Mouse (Mus musculus) gastrocnemius, postnatal 25 days (tissue): ENCODE results near the gene Bach2. TPM values are rescaled to one million over a fixed set of nuclear protein-coding genes. Genes with fewer than 3 reads are reported as not detected.
A peak's percentile ranks its signal among the peaks of the same experiment; 100 is the strongest.

Experiments
- DNase-seq: peaks from one replicate; pipeline ENCODE4 v3.0.0; 2022
- total RNA-seq, 2 experiments: library from RNA; stranded (reverse); gene quantifications; 1 replicate in 1 of 2; 2 replicates in 1 of 2; pipeline ENCODE4 v1.2.3; 2021

Bach2 gene
- total RNA-seq, 2 experiments from 2014 or later, result 2.9 to 3.0 TPM

DNA sequence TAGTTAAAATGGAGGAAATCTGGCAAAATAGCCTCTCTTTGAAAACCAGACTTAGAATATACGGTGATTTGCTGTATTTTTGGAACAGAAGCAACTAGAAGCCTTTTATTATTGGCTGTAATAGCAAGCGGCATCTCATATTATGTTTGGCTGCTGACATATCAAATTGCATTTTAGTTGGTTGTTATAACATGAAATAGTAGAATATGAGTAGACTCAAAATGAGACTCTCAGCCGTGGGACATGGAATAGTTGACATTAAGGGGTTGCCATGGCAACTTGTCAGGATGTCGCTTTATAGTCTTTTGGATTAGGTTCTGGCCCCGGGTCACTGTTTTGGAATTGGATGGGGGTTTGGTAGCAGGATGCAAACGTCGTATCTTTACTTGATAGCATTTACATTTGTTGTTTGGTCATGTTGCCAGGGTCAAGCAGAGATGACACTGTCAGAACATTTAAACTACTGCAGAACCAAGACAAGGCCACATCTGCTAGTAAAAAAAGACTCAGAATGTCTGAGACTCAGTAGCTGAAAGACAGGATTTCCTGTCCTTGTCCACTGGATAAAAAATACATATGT is 55.2 kb downstream of the Bach2 start:
- no peak for DNase-seq

DNA sequence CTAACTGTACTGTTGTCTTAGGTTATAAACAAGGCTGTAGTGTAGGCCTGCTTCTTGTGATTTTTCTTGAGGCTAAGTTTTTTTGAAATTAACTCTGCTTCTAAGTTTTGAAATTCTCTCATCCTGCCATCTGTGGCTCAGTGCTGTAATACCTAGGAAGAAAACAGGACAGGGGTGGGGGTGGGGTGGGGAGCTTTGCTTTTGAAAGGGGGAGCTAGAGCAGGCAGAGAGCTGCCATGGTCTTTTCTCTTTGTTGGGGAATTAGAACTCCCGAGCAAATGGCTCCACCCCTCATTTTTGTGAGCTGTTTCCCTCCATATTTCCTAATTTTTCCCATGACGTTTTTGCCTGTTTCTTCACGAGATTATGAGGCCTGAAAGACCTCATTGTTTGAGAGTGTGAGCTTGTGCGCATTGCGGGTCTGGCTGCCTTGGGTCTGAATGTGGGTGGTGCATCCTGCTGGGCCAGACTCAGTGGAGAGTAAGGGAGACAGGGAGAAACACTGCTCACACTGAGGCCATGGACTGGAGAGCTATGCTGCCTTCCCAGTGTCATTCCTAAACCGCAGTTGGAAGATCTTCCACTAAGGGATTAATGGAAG is 58.6 kb downstream of the Bach2 start:
- DNase-seq, result no peak

DNA sequence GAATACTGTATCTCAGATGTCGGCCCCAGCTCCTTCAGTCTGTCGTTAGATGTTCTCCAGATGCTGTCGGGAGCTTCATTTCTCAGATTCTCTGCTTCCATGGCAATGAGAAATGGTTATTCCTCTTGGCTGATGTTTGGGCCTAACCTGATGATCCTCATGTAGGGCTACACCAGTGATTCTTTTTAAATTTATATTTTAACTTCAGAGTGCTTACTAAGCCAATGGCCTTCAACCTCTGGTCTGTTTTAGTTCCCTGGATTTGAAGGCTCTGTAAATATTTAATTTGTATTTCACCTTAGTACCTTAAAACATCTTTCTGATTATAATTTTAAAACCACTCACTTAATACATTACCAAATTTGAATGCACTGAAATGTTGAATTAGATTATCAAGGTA is 60.6 kb downstream of the Bach2 start:
- DNase-seq, result no peak

DNA sequence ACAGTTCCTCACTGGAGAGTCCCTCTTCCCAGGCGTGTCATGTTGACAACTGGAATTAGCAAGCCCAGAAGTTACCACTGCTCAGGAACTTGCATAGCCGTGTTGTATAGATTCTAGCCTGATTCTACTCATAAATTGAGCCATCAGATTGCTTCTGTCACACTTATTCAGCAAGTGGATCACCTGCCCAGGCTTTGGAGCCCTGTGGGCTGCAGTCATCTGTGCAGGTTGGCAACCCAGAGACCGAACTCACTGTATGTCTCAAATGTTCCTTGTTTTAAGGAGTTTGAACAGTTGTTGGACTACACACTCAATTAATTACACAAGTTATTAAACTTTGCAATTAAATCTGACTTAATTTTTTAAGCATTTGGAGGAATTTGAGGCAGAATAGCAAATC is 61.4 kb downstream of the Bach2 start:
- no peak for DNase-seq

DNA sequence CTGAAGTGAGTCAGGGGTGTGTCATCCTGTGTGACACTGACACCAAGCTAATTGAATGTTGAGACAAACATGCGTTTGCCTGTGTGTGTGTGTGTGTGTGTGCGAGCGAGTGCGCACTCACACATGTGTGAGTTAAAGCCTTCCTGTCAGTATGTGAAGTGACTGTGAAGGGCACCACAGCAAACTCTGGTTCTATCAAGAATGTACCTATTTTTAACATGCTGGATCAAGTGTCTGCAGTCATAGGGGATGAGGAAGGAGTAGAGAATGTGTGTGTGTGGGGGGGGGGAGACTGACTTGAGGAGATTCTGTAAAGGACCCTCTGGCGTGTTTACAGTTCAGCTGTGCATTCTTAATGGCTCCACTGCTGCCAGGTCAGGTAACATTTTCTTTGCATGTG is 64.1 kb downstream of the Bach2 start:
- no peak for DNase-seq

DNA sequence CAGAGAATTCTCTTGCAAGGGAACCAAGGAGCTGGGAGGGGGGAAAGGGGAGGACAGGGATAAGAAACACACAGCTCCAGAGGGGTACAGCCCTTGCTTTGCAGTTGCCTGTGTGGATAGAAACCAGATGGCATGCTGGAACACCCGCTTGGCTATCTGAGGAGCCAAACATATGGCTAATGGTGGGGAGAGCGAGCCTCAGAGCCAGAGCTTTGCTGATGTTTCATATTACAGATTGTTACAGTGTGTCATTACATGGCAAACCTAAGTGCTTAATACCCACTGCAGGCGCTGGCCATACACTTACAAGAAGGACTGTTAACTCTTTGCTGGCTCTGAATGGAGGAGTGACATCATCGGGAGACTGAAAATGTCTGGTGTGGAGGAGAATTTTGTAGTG is 64.5 kb downstream of the Bach2 start:
- DNase-seq, result peak; percentile 30

DNA sequence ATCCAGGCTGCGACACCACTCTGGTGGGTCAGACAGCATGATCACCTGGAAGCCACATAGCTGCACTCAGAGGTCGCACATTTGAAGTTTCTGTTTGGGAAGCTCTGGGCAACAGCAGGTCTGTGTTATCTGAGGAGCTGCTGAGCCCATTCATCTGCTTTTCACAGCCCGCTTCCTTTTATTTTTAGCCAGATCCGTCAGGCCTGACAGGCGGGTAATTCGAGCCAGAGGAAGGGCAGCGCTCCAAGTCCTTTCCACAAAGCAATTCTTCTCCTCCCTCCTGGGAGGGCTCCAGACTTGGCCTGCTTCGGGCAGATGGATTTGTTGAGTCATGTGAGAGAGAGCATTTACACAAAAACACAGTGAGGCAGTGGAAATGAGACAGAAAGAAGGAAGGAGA is 65.1 kb downstream of the Bach2 start:
- DNase-seq, result peak; percentile 93

DNA sequence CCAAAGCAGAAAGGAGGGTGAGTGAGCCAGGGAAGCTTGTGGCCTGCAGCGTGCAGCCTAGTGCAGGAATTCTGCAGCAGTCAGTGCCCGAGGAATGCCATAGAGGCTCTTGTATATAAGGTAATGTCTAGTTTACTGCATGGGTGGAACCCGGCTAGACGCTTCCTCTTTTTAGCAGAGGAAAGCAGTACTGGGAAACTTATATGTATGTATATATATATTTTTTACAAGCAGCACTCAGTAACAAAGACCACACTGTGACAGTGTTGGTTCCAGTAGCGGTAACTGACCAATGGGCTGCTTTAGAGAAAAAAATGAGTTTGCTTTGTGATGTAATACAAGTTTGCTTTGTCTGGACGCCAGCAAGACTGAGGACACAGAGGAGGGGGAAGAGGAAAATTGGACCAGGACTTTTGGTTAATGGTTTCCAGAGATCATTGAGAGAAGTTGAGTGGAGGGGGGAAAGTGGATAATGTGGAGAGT is 65.7 kb downstream of the Bach2 start:
- no peak for DNase-seq

DNA sequence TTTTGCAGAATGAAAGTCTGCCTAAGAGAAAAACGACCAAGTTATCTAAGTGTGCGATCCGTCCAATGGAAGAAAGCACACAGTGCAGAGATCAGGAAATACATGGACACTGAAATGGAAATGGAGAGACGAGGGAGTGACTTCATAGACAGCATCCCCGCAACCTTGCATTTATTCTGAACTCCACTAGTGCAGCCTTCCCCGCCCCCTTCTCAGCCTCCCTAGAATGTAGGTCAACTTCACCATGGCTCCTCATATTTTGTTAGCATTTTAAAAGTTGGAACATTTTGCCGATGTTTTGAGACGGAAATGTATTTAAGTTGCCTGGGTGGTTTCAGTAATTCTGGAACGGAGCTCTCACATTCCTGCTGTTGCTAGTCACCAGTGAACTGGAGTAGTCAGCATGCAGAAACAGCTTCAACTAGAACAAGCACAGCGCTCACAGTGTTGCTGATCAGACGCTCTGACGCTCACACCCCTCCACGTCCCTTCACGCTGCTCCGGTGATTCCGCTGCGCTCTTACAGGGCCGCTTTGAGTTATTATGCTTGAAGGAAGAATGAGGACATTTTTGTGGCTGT is 66.5 kb downstream of the Bach2 start:
- no peak for DNase-seq

DNA sequence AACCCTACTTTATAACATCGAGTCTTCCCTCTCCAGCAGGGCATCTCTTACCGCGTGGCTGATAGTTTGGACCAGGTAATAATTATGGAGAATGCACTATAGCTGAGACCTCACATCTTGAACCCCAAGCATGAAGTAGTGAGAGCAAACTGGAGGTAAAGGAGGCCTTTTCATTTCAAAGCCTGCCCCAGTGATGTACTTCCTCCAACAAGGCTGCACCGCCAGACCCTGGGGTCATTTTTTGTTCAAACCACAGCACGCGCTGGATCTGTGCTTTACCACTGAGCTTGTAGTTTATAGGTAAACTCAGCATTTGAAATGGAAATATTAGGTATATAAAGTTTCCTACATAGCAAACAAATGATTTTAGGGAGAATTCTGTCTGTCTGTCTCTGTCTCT is 67.1 kb downstream of the Bach2 start:
- DNase-seq, result no peak

DNA sequence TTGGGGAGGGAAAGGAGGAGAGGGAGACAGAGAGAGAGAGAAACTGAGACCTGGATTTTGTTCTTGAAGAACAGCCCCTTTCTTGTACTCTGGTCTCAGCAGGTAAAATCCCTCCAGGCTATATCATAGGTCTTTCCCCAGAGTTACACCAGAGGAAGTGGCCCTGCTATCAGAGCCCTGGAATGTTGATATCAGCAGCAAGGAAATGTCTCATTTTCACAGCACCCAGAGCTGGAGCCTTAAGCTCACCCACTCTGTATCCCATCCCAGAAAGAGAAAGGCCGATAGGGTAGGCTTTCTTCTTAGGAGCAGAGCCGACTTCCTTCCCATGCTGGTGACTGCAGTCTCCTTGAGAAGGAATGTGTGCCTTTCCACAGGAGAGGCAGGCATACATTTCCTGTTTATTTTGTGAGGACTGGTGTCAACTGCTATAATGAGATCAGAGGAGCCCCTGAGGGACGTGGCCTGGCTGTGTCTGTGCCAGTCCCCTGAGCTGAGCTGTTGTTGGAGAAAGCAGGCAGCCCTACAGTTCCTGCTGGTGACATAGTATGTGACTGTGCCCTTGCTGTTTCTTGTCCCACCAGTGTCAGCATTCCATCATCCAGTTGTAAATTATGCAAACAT is 67.7 kb downstream of the Bach2 start:
- no peak for DNase-seq

DNA sequence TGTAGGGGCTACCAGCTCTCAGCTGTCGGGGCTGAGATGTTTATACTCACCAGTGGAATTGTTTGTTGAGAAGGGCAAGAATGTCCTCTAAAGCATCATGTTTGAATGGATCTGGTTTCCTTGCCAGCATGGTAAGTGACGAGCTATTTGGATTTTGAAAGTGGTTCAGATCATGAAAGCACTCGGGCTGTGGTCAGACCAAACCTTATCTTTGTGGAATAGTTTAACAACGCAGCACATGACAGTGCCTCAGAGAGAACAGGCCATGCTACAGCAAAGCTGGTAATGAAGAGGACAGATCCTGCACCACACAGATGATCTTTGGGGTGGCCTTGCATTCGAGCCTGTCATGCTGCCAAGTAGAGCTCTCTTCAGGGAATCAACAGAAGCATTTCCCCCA is 68.6 kb downstream of the Bach2 start:
- DNase-seq, result no peak

DNA sequence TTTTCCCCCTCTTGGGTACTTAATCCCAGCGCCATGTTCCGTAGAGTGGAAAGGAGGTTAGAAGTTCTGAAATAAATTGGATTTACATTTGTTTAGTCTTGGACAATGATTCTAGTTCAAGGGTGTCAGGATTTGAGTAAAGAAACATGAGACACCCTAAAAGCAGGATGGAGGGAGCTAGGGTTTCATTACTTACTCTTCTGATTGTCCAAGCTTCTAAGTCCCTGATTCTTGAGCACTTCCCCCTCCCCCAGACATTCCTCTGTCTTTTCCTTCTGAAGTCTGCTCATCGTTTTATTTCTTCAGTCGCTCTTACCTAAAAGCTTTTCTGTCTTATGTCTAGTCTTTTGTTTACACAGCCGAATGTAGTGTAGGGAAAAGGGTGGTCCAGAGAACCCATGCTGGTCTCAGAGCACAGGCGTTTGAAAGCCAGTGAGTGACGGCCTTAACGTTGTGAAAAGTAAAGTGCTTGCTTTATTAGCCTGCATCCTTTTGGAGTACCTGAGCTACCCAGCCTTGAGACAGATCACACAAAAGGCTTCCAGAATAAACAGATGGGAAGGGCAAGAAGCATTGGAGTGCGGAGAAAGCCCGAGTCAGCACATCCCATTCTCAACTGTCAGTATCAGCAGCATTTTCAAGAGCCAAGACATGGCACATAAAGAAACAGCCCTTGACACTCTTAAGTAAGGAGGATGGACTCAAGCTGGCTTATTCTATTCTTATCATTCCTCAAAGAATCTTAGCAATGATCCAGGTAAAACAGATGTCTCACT is 73.8 kb downstream of the Bach2 start:
- no peak for DNase-seq

DNA sequence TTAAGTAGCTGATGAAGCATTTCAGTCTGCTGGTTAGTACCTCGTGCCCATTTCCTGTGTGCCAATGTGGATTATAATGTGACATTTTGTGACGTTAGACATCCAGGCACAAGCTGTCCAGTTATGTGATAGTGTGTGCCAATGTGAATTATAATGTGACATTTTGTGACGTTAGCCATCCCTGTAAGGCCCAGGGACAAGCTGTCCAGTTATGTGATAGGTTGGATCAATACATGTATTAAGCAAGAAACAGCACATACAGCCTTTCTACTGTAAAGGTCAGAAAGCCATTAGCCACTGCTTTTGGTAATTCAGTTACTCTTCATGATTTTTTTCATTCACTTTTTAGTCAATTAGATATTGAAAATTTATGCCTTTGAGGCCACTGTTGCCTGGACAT is 76.3 kb downstream of the Bach2 start:
- no peak for DNase-seq

DNA sequence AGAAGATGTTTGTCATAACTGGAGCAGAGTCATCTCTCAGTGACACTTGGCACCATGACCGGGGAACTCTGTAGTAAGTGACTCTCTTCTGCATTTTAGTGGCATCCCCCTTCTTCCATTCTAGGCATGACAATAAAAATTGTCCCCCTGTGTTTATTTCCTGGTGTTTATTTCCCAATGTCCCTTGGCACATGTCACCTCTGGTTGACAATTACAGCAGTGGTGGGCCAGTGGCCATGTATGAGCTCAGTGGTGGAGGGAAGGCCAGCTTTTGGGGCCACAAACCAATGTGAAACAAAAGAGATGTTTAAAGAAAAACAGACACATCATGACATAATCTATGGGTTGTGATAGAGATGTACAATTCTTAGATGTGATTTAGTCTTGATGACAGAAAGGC is 80.0 kb downstream of the Bach2 start:
- DNase-seq, result no peak

DNA sequence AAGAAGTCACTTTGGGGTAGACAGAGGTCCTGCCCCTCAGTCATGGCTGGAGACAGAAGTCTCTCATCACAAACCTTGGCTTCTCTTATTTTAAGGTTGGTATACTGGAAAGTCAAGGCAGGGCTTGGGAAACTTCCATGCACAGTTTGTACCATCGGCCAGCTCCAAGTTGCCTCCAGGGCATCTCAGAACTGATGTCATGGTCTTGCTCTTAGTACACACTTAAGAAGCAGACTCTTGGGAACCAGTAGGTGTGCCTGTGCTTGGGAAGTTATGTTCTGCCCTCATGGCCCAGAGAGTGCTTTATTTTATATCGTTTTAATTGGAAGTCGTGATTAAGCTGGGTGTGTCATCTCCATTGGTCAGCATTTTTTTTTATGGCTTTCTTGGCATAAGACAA is 80.7 kb downstream of the Bach2 start:
- DNase-seq, result no peak

DNA sequence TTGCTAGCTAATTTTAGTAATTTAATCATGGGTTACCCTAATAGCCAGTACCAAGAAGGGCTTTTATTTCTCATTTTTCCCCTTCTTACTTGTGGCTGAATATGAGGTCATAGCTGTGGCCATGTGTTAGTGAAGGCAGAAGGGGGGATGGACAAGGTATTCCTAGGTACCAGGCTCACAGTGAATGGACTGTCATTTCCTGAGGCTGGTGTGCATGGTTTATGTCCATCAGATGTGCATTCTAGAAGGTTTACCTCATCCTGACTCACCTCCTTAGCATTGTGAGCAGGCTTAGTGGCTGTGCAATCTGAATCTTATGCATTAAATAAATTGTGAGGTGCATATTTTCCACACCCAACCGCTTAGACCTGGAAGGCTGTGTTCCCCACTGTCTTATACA is 81.4 kb downstream of the Bach2 start:
- no peak for DNase-seq

DNA sequence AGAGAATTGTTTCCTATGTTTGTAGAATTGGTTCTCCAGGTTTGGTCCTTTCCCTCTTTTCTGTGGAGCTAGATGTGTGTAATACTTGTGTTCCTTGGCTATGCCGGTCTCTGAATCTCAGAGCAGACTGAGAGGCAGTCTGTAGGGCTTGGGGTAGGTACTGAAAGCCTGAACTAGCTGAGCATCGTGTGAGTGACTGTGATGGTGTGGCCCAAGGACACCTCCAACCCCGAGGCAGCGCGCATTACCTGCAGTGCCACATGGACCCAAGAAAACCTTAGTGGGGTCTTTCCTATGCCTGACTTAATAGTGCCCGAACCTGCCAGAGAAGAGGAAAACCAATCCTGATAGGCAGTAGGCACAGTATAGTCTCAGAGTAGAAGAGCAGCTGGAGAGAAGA is 85.5 kb downstream of the Bach2 start:
- DNase-seq, result no peak

DNA sequence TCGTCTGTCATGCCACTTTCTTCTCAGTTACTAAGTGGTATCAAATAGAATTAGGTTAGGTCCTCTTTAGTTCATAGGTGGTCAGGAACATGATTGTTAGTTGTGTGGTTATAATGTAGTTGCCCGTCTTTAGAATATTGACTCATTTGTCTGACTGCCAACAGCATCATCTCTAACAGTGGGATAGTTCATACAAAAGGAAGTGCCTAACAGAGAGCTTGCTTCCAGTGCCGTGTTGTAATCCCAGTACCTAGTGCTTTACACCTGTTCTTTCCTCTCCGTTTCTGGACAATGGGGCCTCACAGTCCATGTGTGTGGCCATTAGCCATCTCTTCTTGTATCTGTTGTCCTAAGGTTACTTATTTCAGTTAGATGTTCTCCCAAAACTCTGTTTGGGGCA is 86.4 kb downstream of the Bach2 start:
- no peak for DNase-seq

DNA sequence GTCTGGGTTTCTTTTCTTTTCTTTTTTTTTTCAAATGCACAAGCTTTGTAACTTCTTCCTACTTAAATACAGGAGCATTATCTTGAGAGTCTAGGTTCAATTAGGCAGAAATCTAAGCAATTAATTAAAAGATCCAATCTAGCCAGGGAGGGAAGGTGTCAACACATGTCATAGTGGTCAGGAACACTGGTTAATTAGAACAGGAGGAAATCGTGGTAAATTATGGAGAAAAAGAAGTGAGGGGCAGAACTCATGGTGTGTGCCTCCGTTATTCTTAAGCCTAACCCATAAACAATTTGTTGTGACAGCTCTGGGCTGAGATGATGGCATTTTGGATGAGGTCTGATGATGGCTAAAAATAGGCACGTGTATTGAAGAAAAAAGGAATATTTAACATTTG is 87.0 kb downstream of the Bach2 start:
- DNase-seq, result no peak

DNA sequence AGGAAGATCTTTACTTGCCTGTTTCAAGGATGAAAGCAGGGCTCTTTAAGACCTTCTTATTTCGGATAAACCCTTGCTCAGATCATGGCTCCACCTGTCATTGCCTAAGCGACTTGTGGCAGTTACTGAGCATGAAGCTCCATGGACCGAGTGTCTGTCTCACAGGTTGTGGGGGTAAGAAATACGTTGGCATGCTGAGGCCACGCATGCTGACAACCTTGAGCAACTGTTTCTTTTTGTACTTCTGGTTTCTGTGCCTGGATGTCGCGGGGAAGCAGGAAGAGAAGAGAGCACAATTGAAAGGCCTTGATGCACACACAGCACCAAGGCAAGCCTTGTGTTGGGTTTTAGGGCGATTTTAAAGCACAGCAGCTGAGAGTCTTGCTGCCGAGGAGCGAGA is 87.7 kb downstream of the Bach2 start:
- DNase-seq, result no peak

DNA sequence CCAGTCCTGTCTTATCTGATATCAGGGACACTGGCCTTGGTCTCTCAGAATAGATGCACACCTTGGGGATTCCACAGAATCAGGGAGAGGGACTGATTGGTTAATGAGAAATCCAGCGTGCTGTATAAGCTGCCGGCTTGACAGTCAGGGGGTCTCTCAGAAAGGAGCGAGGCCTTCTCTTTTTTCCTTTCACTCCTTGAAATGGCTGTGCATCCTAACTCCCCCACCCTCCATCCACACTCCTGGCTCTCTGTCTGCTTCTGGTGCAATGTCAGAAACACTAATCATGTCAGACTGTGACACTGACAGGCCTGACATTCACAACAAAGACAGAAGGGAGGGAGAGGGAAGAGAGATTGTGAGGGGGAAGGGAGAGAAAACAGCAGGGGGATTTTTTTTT is 88.3 kb downstream of the Bach2 start:
- DNase-seq, result no peak

DNA sequence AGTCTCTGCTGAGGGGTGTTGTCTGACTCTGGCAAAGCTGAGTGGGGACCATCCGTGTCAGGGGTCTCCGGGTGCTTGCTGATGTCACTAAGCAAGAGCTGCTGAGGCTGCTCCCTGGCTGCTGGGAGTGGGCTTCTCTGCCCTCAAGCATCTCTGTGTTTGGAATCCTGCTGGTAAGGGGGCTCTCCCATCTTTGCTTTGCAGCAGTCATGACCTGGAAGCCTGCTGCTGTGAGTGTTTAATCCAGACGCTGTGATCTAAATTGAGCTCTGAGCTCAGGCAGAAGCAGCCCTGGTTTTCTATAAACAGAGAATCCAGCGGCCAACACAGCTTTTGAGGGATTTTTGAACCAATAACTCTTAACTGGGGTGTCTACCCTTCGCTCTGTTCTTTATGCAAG is 89.0 kb downstream of the Bach2 start:
- no peak for DNase-seq
